Comparison of ENCODE assay signal across 13 mouse cellular contexts in the genomic region with DNA sequence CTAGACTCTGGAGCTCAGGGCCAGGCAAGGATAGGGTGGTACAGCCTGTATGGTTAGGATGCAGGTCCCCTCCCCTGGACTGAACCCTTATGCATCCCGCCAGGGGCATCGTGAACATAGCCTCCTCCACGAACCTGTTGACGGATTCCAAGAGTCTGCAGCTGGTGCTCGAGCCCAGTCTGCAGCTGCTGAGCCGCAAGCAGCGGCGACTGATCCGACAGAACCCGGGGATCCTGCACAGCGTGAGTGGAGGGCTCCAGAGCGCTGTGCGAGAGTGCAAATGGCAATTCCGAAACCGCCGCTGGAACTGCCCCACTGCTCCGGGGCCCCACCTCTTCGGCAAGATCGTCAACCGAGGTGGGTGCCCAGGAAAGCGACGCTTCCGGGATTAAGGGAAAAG. TPM values are rescaled to one million over a fixed set of nuclear protein-coding genes. Genes with fewer than 3 reads are reported as not detected.
DNase-seq lines count a peak whose midpoint lies in the region; ATAC-seq and TF ChIP-seq lines count a peak whose summit lies in the region.
"Had no signal": no experiment of that assay in that cellular context is flagged by ENCODE, and none has a peak within 500 bp of the region (broad histone marks: within the 10 kb centered on the region; RNA-seq: fewer than 3 reads in every experiment).

No protein-coding gene starts in this region.

- ATAC-seq in heart, embryonic 16.5 days (replicated peaks; ENCODE audit: extremely low read depth, insufficient read depth, low FRiP score) = no peak
- ATAC-seq in hindbrain, embryonic 11.5 days (ENCODE audit: low FRiP score) = no peak
- no peak for ATAC-seq in midbrain, embryonic 15.5 days (replicated peaks)
- ATAC-seq: Patski had no signal

- WGBS in heart, embryonic 16.5 days = 2% methylated on average over 23 of the region's 23 CpGs
- WGBS in hindbrain, embryonic 11.5 days = under 1% methylated on average over 23 of the region's 23 CpGs
- WGBS in midbrain, embryonic 15.5 days = under 1% methylated on average over 23 of the region's 23 CpGs

- peaks cover 27% of the 10 kb centered on the region for H3K4me1 ChIP-seq in heart, embryonic 16.5 days (ENCODE audit: control insufficient read depth, insufficient read depth, low read length)
- no peaks in the 10 kb centered on the region for H3K4me1 ChIP-seq in bone marrow macrophage, adult 2 months (ENCODE audit: control insufficient read depth, insufficient read depth, low read length)
- H3K4me1 ChIP-seq in hindbrain, embryonic 11.5 days (replicated peaks; ENCODE audit: control insufficient read depth, insufficient read depth, low read length) = peaks cover 11% of the 10 kb centered on the region
- H3K4me1 ChIP-seq in midbrain, embryonic 15.5 days = peaks cover 36% of the 10 kb centered on the region

- 0 out of 2 replicates have a peak overlapping the region, but pooled peaks have one; percentile 33 for H3K9ac ChIP-seq in heart, embryonic 16.5 days (ENCODE audit: low read length)
- H3K9ac ChIP-seq in hindbrain, embryonic 11.5 days (ENCODE audit: low read depth, low read length) = peak overlapping the region; percentile 19; the same call in 1 of the 2 replicates
- no peak overlapping the region for H3K9ac ChIP-seq in midbrain, embryonic 15.5 days
- H3K9ac ChIP-seq: liver, embryonic 14.5 days had no signal

- DNase-seq in heart, adult 9 months (ENCODE audit: low spot score in 2 of 2) = no peak
- DNase-seq in hindbrain, embryonic 11.5 days (ENCODE audit: low spot score) = peak; percentile 50
- DNase-seq in urinary bladder, postnatal 4 days (ENCODE audit: low spot score in 2 of 2) = no peak
- DNase-seq in spleen, postnatal 36 days (ENCODE audit: low spot score in 2 of 2) = no peak
- DNase-seq in adrenal gland, adult 18-20 months (ENCODE audit: low spot score in 2 of 2) = no peak
- DNase-seq: cerebellum, postnatal 10 days had no signal

- 0 out of 2 replicates have a peak, but pooled peaks cover 2% of the 10 kb centered on the region for H3K9me3 ChIP-seq in heart, embryonic 16.5 days (replicated peaks; ENCODE audit: control insufficient read depth, low read length)
- no peaks in the 10 kb centered on the region for H3K9me3 ChIP-seq in hindbrain, embryonic 11.5 days (ENCODE audit: control insufficient read depth, low read length)
- H3K9me3 ChIP-seq in midbrain, embryonic 15.5 days = no peaks in the 10 kb centered on the region

- peak overlapping the region; percentile 48 for H3K4me3 ChIP-seq in heart, embryonic 16.5 days (ENCODE audit: low read length)
- H3K4me3 ChIP-seq in bone marrow macrophage, adult 2 months (ENCODE audit: insufficient read depth, low read length) = peak overlapping the region; percentile 25
- H3K4me3 ChIP-seq in hindbrain, embryonic 11.5 days (ENCODE audit: low read depth, low read length) = peak overlapping the region; percentile 23
- H3K4me3 ChIP-seq in midbrain, embryonic 15.5 days = peak overlapping the region; percentile 17

- peak overlapping the region; percentile 61 for H3K4me2 ChIP-seq in heart, embryonic 16.5 days (ENCODE audit: low read depth, low read length)
- peak overlapping the region; percentile 15 for H3K4me2 ChIP-seq in hindbrain, embryonic 11.5 days (replicated peaks; ENCODE audit: low read depth, low read length)
- H3K4me2 ChIP-seq in midbrain, embryonic 15.5 days = peak overlapping the region; percentile 21; the same call in 1 of the 2 replicates

- H3K27ac ChIP-seq in heart, embryonic 16.5 days (ENCODE audit: low read length) = no peak overlapping the region
- no peak overlapping the region for H3K27ac ChIP-seq in bone marrow macrophage, adult 2 months (ENCODE audit: insufficient read depth, low read depth, low read length)
- H3K27ac ChIP-seq in hindbrain, embryonic 11.5 days (ENCODE audit: low read depth, low read length) = no peak overlapping the region
- H3K27ac ChIP-seq in midbrain, embryonic 15.5 days = no peak overlapping the region
- H3K27ac ChIP-seq: liver, embryonic 14.5 days had no signal

- no peak for TF ChIP-seq POLR2A in bone marrow macrophage, adult 2 months (IDR thresholded peaks at IDR 0.05; ENCODE audit: borderline replicate concordance, low read depth, low read length)

- H3K36me3 ChIP-seq in heart, embryonic 16.5 days (ENCODE audit: control insufficient read depth, insufficient read depth) = no peaks in the 10 kb centered on the region
- H3K36me3 ChIP-seq in hindbrain, embryonic 11.5 days (ENCODE audit: control insufficient read depth, insufficient read depth, low read length) = no peaks in the 10 kb centered on the region
- no peaks in the 10 kb centered on the region for H3K36me3 ChIP-seq in midbrain, embryonic 15.5 days (replicated peaks)

- no peak for TF ChIP-seq CTCF in bone marrow macrophage, adult 2 months (IDR thresholded peaks at IDR 0.05; ENCODE audit: low read depth, low read length)

- H3K27me3 ChIP-seq in heart, embryonic 16.5 days (ENCODE audit: control insufficient read depth, insufficient read depth, low read length) = peaks cover 91% of the 10 kb centered on the region
- peaks cover 90% of the 10 kb centered on the region for H3K27me3 ChIP-seq in hindbrain, embryonic 11.5 days (ENCODE audit: control insufficient read depth, insufficient read depth, low read length)
- H3K27me3 ChIP-seq in midbrain, embryonic 15.5 days (replicated peaks) = peaks cover 97% of the 10 kb centered on the region

RNA-seq across cellular contexts. Expression of a gene that starts 1.1 kb away (rescaled TPM):
- not detected in 2 replicates for polyA plus RNA-seq in heart, embryonic 16.5 days (2015; fragmentation: Nextera tagmentation; extraction: Ambion mirVana)
- not detected in 2 replicates for polyA plus RNA-seq in bone marrow macrophage, adult 2 months (2012; ENCODE audit: insufficient read depth, insufficient read length, missing spikeins)
- polyA plus RNA-seq in hindbrain, embryonic 11.5 days (2014; fragmentation: Nextera tagmentation; extraction: Ambion mirVana) = 8.0 and 9.5 TPM in 2 replicates
- polyA plus RNA-seq in midbrain, embryonic 15.5 days (2015; fragmentation: Nextera tagmentation; extraction: Ambion mirVana) = 2.0 and 2.9 TPM in 2 replicates
- not detected for total RNA-seq in adrenal gland, adult 18-20 months (2021)
- total RNA-seq: heart, postnatal 36 days had no signal
- polyA plus RNA-seq: liver, embryonic 14.5 days; Patski; spleen, adult 2 months had no signal

RNA-seq across cellular contexts. Expression of a gene that starts 12.8 kb away (rescaled TPM):
- 0.28 and 0.44 TPM in 2 replicates for polyA plus RNA-seq in heart, embryonic 16.5 days (2015; fragmentation: Nextera tagmentation; extraction: Ambion mirVana)
- not detected in 2 replicates for polyA plus RNA-seq in bone marrow macrophage, adult 2 months (2012; ENCODE audit: insufficient read depth, insufficient read length, missing spikeins)
- polyA plus RNA-seq in hindbrain, embryonic 11.5 days (2014; fragmentation: Nextera tagmentation; extraction: Ambion mirVana) = 0.54 and 0.57 TPM in 2 replicates
- 0.17 TPM in 1 of 2 replicates, not detected in the other for polyA plus RNA-seq in midbrain, embryonic 15.5 days (2015; fragmentation: Nextera tagmentation; extraction: Ambion mirVana)
- total RNA-seq in adrenal gland, adult 18-20 months (2021) = 1 to 10 TPM in 1 of 2 experiments, under 1 TPM in 1; 0.36 to 3.1 TPM
- polyA plus RNA-seq: Patski had no signal

RNA-seq across cellular contexts. Expression of a gene that starts 18.5 kb away (rescaled TPM):
- 0.32 and 0.35 TPM in 2 replicates for polyA plus RNA-seq in heart, embryonic 16.5 days (2015; fragmentation: Nextera tagmentation; extraction: Ambion mirVana)
- polyA plus RNA-seq in bone marrow macrophage, adult 2 months (2012; ENCODE audit: insufficient read depth, insufficient read length, missing spikeins) = not detected in 2 replicates
- 0.35 and 0.60 TPM in 2 replicates for polyA plus RNA-seq in hindbrain, embryonic 11.5 days (2014; fragmentation: Nextera tagmentation; extraction: Ambion mirVana)
- 0.52 and 0.81 TPM in 2 replicates for polyA plus RNA-seq in midbrain, embryonic 15.5 days (2015; fragmentation: Nextera tagmentation; extraction: Ambion mirVana)
- total RNA-seq in adrenal gland, adult 18-20 months (2021) = not detected
- polyA plus RNA-seq: Patski had no signal

RNA-seq across cellular contexts. Expression of a gene that starts 27.7 kb away (rescaled TPM):
- 35.8 and 36.4 TPM in 2 replicates for polyA plus RNA-seq in heart, embryonic 16.5 days (2015; fragmentation: Nextera tagmentation; extraction: Ambion mirVana)
- 93.8 and 103 TPM in 2 replicates for polyA plus RNA-seq in bone marrow macrophage, adult 2 months (2012; ENCODE audit: insufficient read depth, insufficient read length, missing spikeins)
- polyA plus RNA-seq in hindbrain, embryonic 11.5 days (2014; fragmentation: Nextera tagmentation; extraction: Ambion mirVana) = 32.3 and 33.2 TPM in 2 replicates
- 103 and 106 TPM in 2 replicates for polyA plus RNA-seq in midbrain, embryonic 15.5 days (2015; fragmentation: Nextera tagmentation; extraction: Ambion mirVana)
- 100 to 1,000 TPM; 104 to 145 TPM for total RNA-seq in adrenal gland, adult 18-20 months (2021)

RNA-seq across cellular contexts. Expression of a gene that starts 40.6 kb away (rescaled TPM):
- 111 and 112 TPM in 2 replicates for polyA plus RNA-seq in heart, embryonic 16.5 days (2015; fragmentation: Nextera tagmentation; extraction: Ambion mirVana)
- 82.3 and 86.6 TPM in 2 replicates for polyA plus RNA-seq in bone marrow macrophage, adult 2 months (2012; ENCODE audit: insufficient read depth, insufficient read length, missing spikeins)
- polyA plus RNA-seq in hindbrain, embryonic 11.5 days (2014; fragmentation: Nextera tagmentation; extraction: Ambion mirVana) = 65.9 and 70.6 TPM in 2 replicates
- 72.7 and 84.7 TPM in 2 replicates for polyA plus RNA-seq in midbrain, embryonic 15.5 days (2015; fragmentation: Nextera tagmentation; extraction: Ambion mirVana)
- total RNA-seq in adrenal gland, adult 18-20 months (2021) = 10 to 100 TPM; 64.0 to 71.5 TPM
